Mouse (Mus musculus) midbrain, embryonic 15.5 days (tissue): Measurements from ENCODE around the gene Ttbk2. TPM values are rescaled to one million over a fixed set of nuclear protein-coding genes. Genes with fewer than 3 reads are reported as not detected.

Source experiments
- ATAC-seq: fragments of 200-750 bp; cut with Nextera tagmentation; replicated peaks from 2 replicates; pipeline ENCODE4 v1.8.0; 2017; ENCODE audit warnings: moderate TSS enrichment
- H3K27ac ChIP-seq: fragments of 300-500 bp; sonication (generic); 2 replicates; pipeline ENCODE4 v1.5.1; 2015; ENCODE audit warnings: mild to moderate bottlenecking, inconsistent platforms
- H3K27me3 ChIP-seq: fragments of 300-500 bp; sonication (generic); replicated peaks from 2 replicates; pipeline ENCODE4 v1.6.1; 2015; ENCODE audit warnings: inconsistent platforms
- H3K36me3 ChIP-seq: fragments of 300-500 bp; sonication (generic); replicated peaks from 2 replicates; pipeline ENCODE4 v1.6.1; 2015; ENCODE audit warnings: inconsistent platforms
- H3K4me1 ChIP-seq: fragments of 300-500 bp; sonication (generic); 2 replicates; pipeline ENCODE4 v1.6.1; 2015; ENCODE audit warnings: inconsistent platforms
- H3K4me2 ChIP-seq: fragments of 300-500 bp; sonication (generic); 2 replicates; pipeline ENCODE4 v1.6.1; 2015; ENCODE audit warnings: inconsistent platforms, mild to moderate bottlenecking, moderate library complexity
- H3K4me3 ChIP-seq: fragments of 300-500 bp; sonication (generic); 2 replicates; pipeline ENCODE4 v1.5.1; 2015; ENCODE audit warnings: mild to moderate bottlenecking, inconsistent platforms
- H3K9ac ChIP-seq: fragments of 300-500 bp; sonication (generic); 2 replicates; pipeline ENCODE4 v1.6.1; 2015; ENCODE audit warnings: mild to moderate bottlenecking, inconsistent platforms
- H3K9me3 ChIP-seq: fragments of 300-500 bp; sonication (generic); 2 replicates; pipeline ENCODE4 v1.6.1; 2016; ENCODE audit warnings: inconsistent platforms
- WGBS: fragments of 180-500 bp; shearing (Covaris S2); methylation state at CpG from one replicate; pipeline ENCODE4 v1.1.7; 2015; ENCODE audit warnings: mixed read lengths; 5-methylcytosine and 5-hydroxymethylcytosine counted together
- polyA plus RNA-seq: library from polyadenylated mRNA; unstranded; fragments of >200 nt; fragmentation: Nextera tagmentation; extraction: Ambion mirVana; gene quantifications from 2 replicates; pipeline ENCODE4 v1.2.1, GENCODE M21; 2015

Gene Ttbk2
- polyA plus RNA-seq, 1 experiment from 2014 or later, result 12.3 TPM

- Histone ChIP-seq H3K4me3 (no peak overlapping the region), H3K9me3 (no peaks in the 10 kb centered on the region), H3K36me3 (no peaks in the 10 kb centered on the region), H3K9ac (no peak overlapping the region), H3K27ac (no peak overlapping the region), H3K4me1 (no peaks in the 10 kb centered on the region), H3K27me3 (no peaks in the 10 kb centered on the region), H3K4me2 (no peak overlapping the region)
- no peak for ATAC-seq
Observed at GRCm38 (mm10) chr2:120707041-120707440, 143.4 kb downstream of the Ttbk2 start.

GRCm38 (mm10) chr2:120702675-120703074, 147.7 kb downstream of the Ttbk2 start:
- no peaks in the 10 kb centered on the region for H3K27me3 ChIP-seq
- ATAC-seq, result no peak
- 0 out of 2 replicates have a peak, but pooled peaks cover 3% of the 10 kb centered on the region for H3K36me3 ChIP-seq
- no peaks in the 10 kb centered on the region for H3K4me1 ChIP-seq
- H3K27ac ChIP-seq, result no peak overlapping the region
- no peaks in the 10 kb centered on the region for H3K9me3 ChIP-seq
- H3K4me2 ChIP-seq, result no peak overlapping the region
- H3K9ac ChIP-seq, result no peak overlapping the region
- 77% methylated on average over 5 of the region's 5 CpGs for WGBS
- H3K4me3 ChIP-seq, result no peak overlapping the region

GRCm38 (mm10) chr2:120700379-120700885, 150.0 kb downstream of the Ttbk2 start:
- no peak overlapping the region for H3K4me2 ChIP-seq
- H3K9me3 ChIP-seq, result no peaks in the 10 kb centered on the region
- ATAC-seq, result no peak
- H3K4me1 ChIP-seq, result no peaks in the 10 kb centered on the region
- no peaks in the 10 kb centered on the region for H3K27me3 ChIP-seq
- H3K27ac ChIP-seq, result no peak overlapping the region
- no peak overlapping the region for H3K9ac ChIP-seq
- H3K36me3 ChIP-seq, result peaks cover 7% of the 10 kb centered on the region; the same call in 1 of the 2 replicates
- H3K4me3 ChIP-seq, result no peak overlapping the region
- WGBS, result 87% methylated on average over 3 of the region's 3 CpGs

GRCm38 (mm10) chr2:120697767-120698166, 152.6 kb downstream of the Ttbk2 start:
- Histone ChIP-seq H3K27ac (no peak overlapping the region), H3K36me3 (peaks cover 7% of the 10 kb centered on the region; the same call in 1 of the 2 replicates), H3K4me2 (no peak overlapping the region), H3K4me3 (no peak overlapping the region), H3K9ac (no peak overlapping the region), H3K9me3 (no peaks in the 10 kb centered on the region), H3K4me1 (no peaks in the 10 kb centered on the region), H3K27me3 (no peaks in the 10 kb centered on the region)
- WGBS, result 89% methylated on average over 5 of the region's 5 CpGs
- no peak for ATAC-seq

Other genes with a start within 250 kb of the Ttbk2 start
- gene Haus2, start 241.2 kb downstream of the Ttbk2 start, polyA plus RNA-seq, result 27.1 and 30.2 TPM in 2 replicates
- gene Lrrc57, start 241.1 kb downstream of the Ttbk2 start, polyA plus RNA-seq, result 28.7 and 31.5 TPM in 2 replicates
- gene Stard9, start 221.5 kb downstream of the Ttbk2 start, polyA plus RNA-seq, result 4.1 and 5.1 TPM in 2 replicates
- gene Cdan1, start 476 bp downstream of the Ttbk2 start, polyA plus RNA-seq, result 7.0 and 9.1 TPM in 2 replicates
- gene Ubr1, start 120.1 kb upstream of the Ttbk2 start, polyA plus RNA-seq, result 33.5 and 38.5 TPM in 2 replicates
- gene Tmem62, start 126.4 kb upstream of the Ttbk2 start, polyA plus RNA-seq, result 14.6 and 15.0 TPM in 2 replicates
- gene Ccndbp1, start 157.8 kb upstream of the Ttbk2 start, polyA plus RNA-seq, result 77.7 and 79.4 TPM in 2 replicates
- 0.32 and 0.44 TPM in 2 replicates for gene Epb42, start 186.5 kb upstream of the Ttbk2 start, polyA plus RNA-seq
- not detected in 2 replicates for gene Tgm5, start 235.2 kb upstream of the Ttbk2 start, polyA plus RNA-seq